Mouse (Mus musculus) cortical plate, adult 2 months (tissue): ENCODE results near the gene Shisal2a.

Source experiments
- CTCF ChIP-seq: fragments of 200-500 bp; IDR thresholded peaks from 2 replicates; pipeline ENCODE4 v1.5.1; 2011; ENCODE audit warnings: mild to moderate bottlenecking, control low read depth, low read length; ENCODE audit not compliant: insufficient read depth; ENCODE audit errors: extremely low read depth
- POLR2A ChIP-seq: fragments of 200-500 bp; IDR thresholded peaks from 2 replicates; pipeline ENCODE4 v1.6.1; 2011; ENCODE audit warnings: mild to moderate bottlenecking, low read length, control low read depth; ENCODE audit not compliant: insufficient read depth; ENCODE audit errors: extremely low read depth

GRCm38 (mm10) chr4:108320627-108321380 lies 62.3 kb downstream of the Shisal2a start:
- no peak for TF ChIP-seq CTCF
- no peak for TF ChIP-seq POLR2A
